Comparison of ENCODE assay signal across 8 mouse cellular contexts in the genomic region with DNA sequence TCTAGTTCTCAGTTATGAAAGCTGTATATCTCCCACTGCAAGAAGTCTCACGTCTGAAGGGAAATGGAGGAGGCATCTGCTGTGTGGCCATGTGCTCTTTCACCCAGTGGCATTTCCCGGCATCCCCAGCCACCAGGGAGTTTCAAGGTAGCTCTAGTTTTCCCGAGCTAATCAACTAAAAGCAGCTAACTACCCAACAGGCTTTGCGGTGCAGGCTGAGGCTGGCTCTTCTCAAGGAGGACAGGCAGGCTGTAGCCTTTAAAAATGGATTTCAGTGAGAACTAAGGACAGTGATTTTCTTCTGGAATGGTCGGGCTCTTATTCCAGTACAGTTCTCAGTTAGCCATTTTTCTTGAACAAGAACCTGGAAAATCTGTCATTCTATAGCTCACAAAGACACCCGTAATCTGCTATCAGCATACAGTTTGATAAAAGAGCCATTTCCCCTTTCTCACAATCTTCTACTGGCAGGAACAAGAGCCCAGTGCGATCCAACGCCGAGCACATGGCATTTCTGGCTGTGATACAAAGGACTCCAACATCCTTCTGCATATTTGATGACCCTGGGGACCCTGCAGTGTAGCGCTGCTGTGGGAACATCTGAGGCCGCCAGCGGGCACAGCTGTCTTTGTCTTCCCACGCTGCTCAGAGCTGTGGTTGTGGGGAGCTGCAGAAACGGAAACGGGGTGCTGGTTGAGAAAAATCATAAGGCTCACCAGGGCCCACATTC.
DNase-seq lines count a peak whose midpoint lies in the region; ATAC-seq lines count a peak whose summit lies in the region.

No protein-coding gene starts in this region.

- H3K4me2 ChIP-seq in heart, embryonic 15.5 days: peak overlapping the region; percentile 48
- H3K4me2 ChIP-seq in neural tube, embryonic 13.5 days: peak overlapping the region; percentile 37

- no peak overlapping the region for H3K9ac ChIP-seq in heart, embryonic 15.5 days
- H3K9ac ChIP-seq in neural tube, embryonic 13.5 days: peak overlapping the region; percentile 41

- no peak overlapping the region for H3K4me3 ChIP-seq in heart, embryonic 15.5 days
- H3K4me3 ChIP-seq in neural tube, embryonic 13.5 days: no peak overlapping the region

- H3K27me3 ChIP-seq in heart, embryonic 15.5 days: no peaks in the 10 kb centered on the region
- H3K27me3 ChIP-seq in neural tube, embryonic 13.5 days: no peaks in the 10 kb centered on the region

- DNase-seq in adrenal gland, adult (ENCODE audit: inconsistent age in 2 of 2, low spot score in 1 of 2): peak; percentile 23 to 53
- no peak for DNase-seq in adrenal gland, adult 18-20 months (ENCODE audit: low spot score in 2 of 2)
- DNase-seq in fibroblast of lung, adult 2 months (ENCODE audit: low read depth): peak; percentile 4
- DNase-seq in kidney, postnatal 10 days: peak; percentile 59
- DNase-seq in lung, adult 18-20 months: peak; percentile 27 to 31
- DNase-seq in thymus, postnatal 4 days: peak; percentile 81

- H3K9me3 ChIP-seq in heart, embryonic 15.5 days (replicated peaks): no peaks in the 10 kb centered on the region
- H3K9me3 ChIP-seq in neural tube, embryonic 13.5 days: no peaks in the 10 kb centered on the region

- ATAC-seq in heart, embryonic 15.5 days (replicated peaks; ENCODE audit: insufficient number of reproducible peaks, insufficient read depth, low FRiP score, low read depth): peak; percentile 75; the same call in 1 of the 2 replicates
- ATAC-seq in neural tube, embryonic 13.5 days (ENCODE audit: low read depth): peak; percentile 92

- peaks cover 11% of the 10 kb centered on the region for H3K4me1 ChIP-seq in heart, embryonic 15.5 days (replicated peaks)
- peaks cover 12% of the 10 kb centered on the region for H3K4me1 ChIP-seq in neural tube, embryonic 13.5 days (replicated peaks)

- 23% methylated on average over 15 of the region's 15 CpGs for WGBS in heart, embryonic 15.5 days
- 14% methylated on average over 15 of the region's 15 CpGs for WGBS in neural tube, embryonic 13.5 days

- H3K27ac ChIP-seq in heart, embryonic 15.5 days: peak overlapping the region; percentile 43
- peak overlapping the region; percentile 91 for H3K27ac ChIP-seq in neural tube, embryonic 13.5 days (replicated peaks)

- H3K36me3 ChIP-seq in heart, embryonic 15.5 days: no peaks in the 10 kb centered on the region
- no peaks in the 10 kb centered on the region for H3K36me3 ChIP-seq in neural tube, embryonic 13.5 days

Comparison
In these comparisons a context has a peak if more than half of its experiments do, and no peak if none do; other contexts are left out.
1. DNase-seq: peak in adrenal gland, adult (2 of 2), fibroblast of lung, adult 2 months (single experiment), kidney, postnatal 10 days (single experiment), lung, adult 18-20 months (2 of 2) and thymus, postnatal 4 days (single experiment); none in adrenal gland, adult 18-20 months (0 of 2).